Mouse (Mus musculus) heart, adult 9 months (tissue): ENCODE results near the gene Pold1.
A peak's percentile ranks its signal among the peaks of the same experiment; 100 is the strongest.

ENCODE experiments used
- DNase-seq, 2 experiments: peaks; one replicate each; pipeline ENCODE4 v3.0.0; 2022; ENCODE audit warnings: low spot score in 2 of 2

The Pold1 gene

GRCm38 (mm10) chr7:44546274-44546673, 2.4 kb downstream of the Pold1 start:
- no peak for DNase-seq

GRCm38 (mm10) chr7:44543071-44543470, 5.6 kb downstream of the Pold1 start:
- DNase-seq, result no peak

- DNase-seq, result no peak
These were observed 6.1 kb downstream of the Pold1 start for GRCm38 (mm10) chr7:44542555-44542954.

DNA sequence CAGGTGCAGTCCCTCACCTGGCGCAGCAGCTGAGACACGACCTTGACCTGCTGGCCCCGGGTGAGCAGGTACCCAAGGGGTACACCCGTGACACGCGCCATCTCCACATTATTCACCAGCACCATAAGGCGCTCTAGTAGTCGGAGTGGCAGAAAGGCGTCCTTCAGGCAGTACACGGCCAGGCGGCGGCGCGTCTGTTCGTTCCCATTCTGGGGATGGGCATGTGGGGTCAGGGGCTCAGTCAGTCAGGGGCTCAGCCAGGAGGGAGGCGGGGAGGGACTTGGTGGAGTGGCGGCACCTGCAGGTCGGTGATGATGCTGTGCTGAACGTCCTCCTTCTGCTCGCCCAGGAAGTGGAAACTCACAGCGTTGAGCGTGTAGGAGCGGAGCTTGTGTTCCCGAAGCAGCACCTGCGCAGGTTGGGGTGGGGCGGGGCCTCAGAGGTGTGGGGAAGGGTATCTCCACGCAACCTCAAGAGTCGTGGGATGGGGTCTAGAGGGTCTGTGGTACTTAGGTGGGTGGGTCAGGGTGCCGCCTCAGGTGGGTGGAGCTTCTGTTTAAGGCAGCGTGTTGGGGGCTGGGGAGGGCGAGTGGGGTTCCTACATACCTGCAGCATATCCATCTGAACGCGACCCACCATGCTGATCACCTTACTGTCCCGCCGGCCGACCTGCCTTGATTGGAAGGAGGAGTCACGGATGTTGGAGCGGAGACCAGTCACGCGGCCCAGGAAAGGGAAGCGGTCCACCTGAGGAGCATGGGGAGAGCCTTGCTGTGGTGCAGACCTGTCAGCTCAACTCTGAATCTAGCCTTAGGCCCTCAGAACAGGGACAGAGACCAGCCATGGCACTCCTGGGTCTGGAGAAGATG, 9.7 kb downstream of the Pold1 start:
- DNase-seq, result no peak

- DNase-seq, result no peak
These were observed 11.2 kb downstream of the Pold1 start for GRCm38 (mm10) chr7:44537496-44537895.

DNA sequence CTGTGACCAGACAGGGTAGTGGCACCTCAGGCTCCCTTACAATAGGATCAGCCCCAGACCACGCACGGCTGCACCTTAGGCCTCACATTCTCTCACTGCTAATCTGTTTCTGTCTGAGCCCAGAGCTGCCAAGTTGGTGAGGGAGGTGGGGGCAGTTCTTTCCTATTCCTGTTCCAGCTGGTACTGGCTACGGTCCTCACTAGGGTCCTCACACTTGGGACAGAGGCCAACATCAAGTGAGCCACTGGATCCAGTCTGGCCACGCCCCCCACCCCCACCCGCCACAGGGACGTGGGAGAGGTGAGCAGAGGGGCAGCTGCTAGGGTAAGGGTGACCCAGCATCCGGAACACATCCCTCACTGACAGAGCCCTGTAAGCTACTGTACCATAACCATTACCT, 11.6 kb downstream of the Pold1 start:
- DNase-seq, result no peak

DNA sequence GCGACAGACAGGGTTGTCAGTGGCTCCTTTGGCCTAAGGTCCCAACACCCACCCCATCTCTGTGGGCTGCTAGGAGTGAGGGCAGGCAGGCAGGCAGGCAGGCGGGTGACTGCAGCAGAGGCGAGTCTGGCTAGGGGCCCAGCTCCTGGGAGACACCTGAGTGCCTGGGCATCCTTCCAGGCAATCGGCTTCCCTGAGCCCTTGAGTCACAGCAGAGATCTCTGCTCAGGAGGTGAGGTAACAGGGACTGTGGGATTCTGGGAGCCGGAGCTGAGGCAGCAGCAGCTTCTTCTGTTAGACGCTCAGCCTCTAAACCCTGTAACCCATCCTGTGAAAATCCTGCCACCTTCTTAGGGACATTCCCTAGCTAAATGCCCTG, 12.1 kb downstream of the Pold1 start:
- no peak for DNase-seq

DNA sequence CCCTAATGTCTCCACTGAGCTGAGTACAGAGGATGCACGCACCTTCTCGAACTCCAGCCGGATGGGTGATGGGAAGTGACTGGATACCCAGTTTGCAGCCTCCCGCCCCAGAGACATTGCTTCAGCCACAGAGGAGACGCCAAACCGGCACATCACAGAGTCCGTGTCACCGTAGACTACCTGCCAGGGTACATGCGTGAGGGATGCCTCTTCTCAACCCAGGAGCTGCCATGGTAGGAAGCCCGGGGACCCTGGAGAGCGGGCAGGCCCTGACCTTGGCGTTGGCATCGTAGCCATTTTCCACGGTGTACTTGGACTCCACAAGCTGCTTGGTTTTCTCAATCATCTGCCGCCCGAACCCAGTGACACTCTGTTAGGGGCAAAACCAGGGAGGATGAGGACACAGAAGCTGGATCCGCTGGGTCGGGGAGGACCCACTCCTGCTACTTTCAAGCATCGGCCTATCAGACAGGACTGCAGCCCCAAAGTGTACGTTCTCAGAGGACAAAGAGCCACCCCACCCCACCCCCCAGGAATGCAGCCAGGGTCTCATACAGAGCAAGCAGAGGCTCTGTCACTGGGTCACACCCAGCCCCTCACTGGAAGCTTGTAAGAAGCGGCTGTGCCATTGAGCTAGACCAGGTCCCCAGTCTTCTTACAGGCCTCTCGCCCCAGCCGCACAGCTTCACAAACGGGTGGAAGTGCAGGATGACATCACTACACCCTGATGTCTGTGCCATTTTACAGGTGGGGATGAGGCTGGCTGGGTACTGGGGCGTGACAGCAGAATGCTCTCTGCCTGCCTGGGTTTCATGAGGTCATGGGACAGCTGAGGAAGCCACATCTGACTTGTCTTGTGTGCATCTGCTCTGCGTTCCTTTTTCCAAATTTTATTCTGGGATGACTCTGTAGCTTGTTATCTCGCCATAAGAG, 12.7 kb downstream of the Pold1 start:
- no peak for DNase-seq

DNA sequence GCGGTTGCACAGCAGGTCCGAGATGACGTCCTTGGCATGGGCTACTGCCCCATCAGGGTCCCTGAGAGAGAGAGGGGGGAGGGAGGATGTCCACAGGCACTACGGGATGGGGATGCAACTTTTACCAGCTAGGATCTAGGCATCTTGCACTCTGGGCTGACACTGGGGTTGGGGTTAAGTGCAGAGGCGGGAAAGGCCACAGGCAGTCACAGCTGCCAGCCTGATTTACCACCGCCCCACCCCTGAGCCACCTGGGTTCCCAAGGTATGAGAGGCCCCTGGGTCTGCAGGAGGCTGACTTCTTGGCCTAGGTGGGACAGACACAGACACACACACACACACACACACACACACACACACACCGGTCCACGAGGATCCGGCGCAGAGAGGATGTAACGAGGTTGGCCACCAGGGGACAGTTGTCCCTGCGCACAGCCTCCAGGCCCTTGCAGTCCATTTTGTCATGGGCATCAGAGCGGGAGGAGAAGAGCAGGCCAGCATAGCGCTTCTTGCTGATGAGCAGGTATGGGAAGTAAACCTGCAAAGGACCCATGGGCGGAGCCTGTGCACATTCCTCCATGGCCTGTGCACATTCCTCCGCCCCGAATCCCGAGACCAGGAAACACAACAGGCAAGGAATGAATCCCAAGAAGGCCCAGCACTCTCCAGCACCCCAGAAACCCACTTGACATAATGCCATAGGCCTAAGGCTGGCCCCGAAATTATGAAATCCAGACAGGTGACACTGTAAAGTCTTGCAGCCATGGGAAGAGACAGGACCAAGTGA, 13.8 kb downstream of the Pold1 start:
- DNase-seq, result no peak

DNA sequence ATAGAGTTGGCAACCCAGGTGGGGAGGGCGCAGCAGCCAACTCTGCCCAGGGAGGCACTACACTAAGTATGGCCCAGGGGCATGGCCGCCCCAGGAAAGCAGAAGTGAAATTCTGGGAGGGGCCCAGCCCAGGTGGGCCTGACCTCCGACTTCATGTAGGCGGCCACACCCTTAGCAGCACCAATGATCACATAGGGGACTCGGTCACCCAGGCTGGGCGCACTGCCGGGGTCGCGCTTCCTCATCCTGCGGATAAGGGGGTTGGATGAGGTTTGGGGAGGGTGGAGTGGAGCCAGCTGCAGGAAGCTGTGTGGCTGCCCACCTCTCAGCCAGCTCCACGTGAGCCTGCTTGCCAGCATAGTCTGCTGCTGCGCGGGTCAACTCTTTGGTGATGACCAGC, 14.4 kb downstream of the Pold1 start:
- no peak for DNase-seq

- DNase-seq, result no peak
These were observed 15.0 kb downstream of the Pold1 start for GRCm38 (mm10) chr7:44533746-44534045.

DNA sequence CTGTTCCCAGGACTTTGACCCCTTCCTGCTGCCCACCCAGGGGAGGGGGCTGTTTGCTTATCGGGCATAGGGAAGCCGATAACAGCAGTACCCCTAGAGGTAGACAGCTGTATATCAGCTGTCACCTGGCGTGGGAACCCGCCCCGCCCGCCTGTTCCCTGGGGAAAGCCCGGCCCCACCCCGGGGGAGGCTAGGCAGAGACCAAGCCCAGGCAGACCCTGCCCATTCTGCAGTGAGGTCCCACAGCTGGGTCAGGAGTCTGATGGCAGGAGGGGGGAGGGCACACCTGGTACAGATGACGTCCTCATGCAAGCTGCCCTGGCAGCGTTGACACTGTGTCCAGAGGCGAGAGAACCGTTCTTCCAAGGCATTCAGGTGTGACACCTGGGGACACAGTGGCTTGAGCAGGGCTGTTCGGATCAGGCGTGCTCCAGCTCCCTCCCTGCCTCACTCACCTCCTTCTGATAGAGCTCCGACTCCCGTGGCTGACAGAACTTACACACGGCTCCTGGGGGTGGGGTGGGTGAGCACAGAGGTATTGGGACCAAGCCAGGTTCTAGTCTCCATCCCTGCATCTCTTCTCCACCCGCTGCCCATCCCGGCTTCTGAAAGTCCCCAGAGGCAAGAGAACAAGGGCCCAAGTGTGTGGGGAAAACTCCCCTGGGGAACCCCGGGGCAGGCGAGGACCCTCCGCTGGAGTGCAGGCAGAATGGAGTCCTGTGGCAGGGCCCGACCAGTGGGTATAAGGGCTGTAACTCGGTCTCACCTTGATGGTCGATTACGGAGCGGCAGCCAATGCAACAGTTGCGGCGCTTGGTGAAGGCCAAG, 15.5 kb downstream of the Pold1 start:
- DNase-seq, result no peak

- DNase-seq, result no peak
These were observed 16.5 kb downstream of the Pold1 start, which contains the start of gene Spib for GRCm38 (mm10) chr7:44531946-44532732. Gene Spib (minus strand): TSS chr7:44532071.

DNA sequence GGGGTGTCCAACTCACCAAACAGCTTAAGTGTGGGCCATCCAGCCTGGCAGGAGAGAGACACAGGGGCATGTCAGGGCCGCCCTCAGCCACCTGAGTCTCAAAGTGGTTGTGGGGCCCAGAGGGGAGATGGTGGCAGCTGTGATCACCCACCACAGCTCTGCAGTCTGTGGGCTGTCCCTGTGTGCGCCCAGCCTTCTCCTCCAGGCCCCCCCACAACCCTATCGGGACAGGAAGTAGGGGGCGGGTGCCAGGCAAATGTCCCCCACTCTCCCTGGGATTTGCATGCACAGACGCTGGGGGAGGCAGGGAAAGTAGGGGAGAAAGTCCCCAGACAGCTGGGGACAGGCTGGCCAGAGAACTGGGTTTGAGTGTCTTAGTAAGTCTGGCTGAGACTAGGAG, 17.4 kb downstream of the Pold1 start:
- DNase-seq, result no peak

- DNase-seq, result no peak
These were observed 18.1 kb downstream of the Pold1 start for GRCm38 (mm10) chr7:44530507-44530906.

GRCm38 (mm10) chr7:44529518-44529917, 19.1 kb downstream of the Pold1 start:
- no peak for DNase-seq

DNA sequence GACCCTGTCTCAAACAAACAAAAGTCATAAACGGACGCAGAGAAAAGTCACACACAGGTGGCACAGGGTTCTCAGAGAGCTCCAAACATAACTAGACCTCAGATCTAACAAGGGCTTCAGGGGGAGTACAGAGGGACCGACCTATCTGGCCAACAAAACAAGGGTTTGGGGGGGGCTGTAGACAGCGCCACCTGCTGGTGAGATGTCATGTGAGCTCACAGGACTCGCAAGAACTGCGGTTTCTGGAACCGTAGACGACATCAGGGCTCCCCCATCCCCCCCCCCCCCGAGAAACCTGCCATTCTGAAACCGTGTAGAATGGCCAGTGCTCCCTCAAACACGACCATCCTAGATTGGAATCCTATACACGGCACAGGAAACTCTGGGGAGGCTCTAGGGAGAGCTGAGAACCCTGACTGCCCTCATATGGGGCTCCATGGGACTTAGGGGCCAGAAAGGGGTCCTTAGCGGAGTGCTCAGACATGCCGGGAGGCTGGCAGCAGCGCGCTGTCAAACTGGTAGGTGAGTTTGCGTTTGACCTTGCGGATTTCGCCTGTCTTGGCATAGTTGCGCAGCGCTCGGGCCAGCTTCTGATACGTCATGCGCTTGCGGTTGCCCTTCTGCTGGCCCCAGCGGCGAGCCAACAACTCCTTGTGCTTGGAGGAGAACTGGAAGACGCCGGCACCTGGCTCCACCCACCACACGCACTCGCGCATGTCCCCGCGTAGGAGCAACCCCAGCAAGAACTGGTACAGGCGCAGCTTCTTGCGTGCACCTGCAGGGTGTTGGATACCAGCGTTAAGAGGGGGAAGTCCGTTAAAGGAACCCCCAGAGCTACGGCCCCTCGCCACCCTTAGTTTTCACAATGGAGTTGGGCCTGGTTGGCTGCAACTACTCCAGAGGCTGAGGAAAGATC, 20.9 kb downstream of the Pold1 start:
- peak; percentile 47 to 72 for DNase-seq

- no peak for DNase-seq
These were observed 22.1 kb downstream of the Pold1 start for GRCm38 (mm10) chr7:44526414-44527154.
